Mouse (Mus musculus) Patski (cell line): Measurements from ENCODE around the gene Pilrb1. TPM values are rescaled to one million over a fixed set of nuclear protein-coding genes. Genes with fewer than 3 reads are reported as not detected.

Experiments
- ATAC-seq: fragments of 100-300 bp; one replicate; pipeline ENCODE4 v1.8.0; 2021
- CTCF ChIA-PET: fragments of 350-600 bp; sonication (Branson Sonifier 250); formaldehyde crosslinking; loops from one replicate; lab custom pipeline; 2022; ENCODE audit warnings: inconsistent platforms; lab: Charles Lee
- POLR2A ChIA-PET: fragments of 350-600 bp; sonication (Branson Sonifier 250); formaldehyde crosslinking; loops from one replicate; lab custom pipeline; 2022; ENCODE audit warnings: antibody characterized with exemption, inconsistent platforms; lab: Charles Lee
- DNase-seq: peaks from one replicate; pipeline ENCODE4 v3.0.0-alpha.2; 2011; ENCODE audit warnings: low read depth, low spot score
- H3K27me3 ChIP-seq: fragments of 371-371 bp; one replicate; pipeline ENCODE4 v1.5.1; 2021
- CTCF ChIP-seq: fragments of 100-300 bp; IDR thresholded peaks from one replicate; pipeline ENCODE4 v1.5.1; 2021
- in situ Hi-C: fragments of 300-500 bp; cut with MboI; formaldehyde crosslinking; loops from 3 replicates; pipeline ENCODE4 v1.11.1; 2018; ENCODE audit warnings: low pct_unique_long_range_greater_than_20kb, mixed read lengths
- polyA plus RNA-seq: library from polyadenylated mRNA; unstranded; gene quantifications from one replicate; pipeline ENCODE4 v1.2.3, GENCODE M21; 2021

Pilrb1 gene
- polyA plus RNA-seq, 1 experiment from 2014 or later, result not detected

DNA sequence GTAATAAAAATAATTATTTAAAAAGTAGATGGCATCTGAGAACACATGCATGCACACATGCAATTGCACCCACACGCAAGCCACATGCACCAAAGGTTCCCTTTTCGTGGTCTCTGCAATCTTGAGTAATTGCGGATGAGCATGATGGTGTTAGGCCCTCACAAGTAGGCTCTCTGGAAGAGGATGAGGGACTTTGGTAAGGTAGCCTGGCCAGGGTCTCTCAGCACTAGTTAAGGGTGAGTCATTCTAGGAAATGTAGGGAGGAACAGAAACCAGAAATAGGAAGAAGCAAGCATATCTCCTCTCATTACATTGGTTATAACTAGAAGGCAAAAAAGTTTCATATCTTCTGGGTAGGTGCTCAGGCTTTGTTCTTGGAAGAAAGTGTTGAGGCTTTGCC, 32.9 kb downstream of the Pilrb1 start:
- no peak for DNase-seq
- ChIA-PET CTCF (interaction anchor here (0.7 kb wide), 1 partner anchor 20 kb away, joined by 3 read pairs; no protein-coding TSS in a partner anchor), POLR2A (no interaction called here)

DNA sequence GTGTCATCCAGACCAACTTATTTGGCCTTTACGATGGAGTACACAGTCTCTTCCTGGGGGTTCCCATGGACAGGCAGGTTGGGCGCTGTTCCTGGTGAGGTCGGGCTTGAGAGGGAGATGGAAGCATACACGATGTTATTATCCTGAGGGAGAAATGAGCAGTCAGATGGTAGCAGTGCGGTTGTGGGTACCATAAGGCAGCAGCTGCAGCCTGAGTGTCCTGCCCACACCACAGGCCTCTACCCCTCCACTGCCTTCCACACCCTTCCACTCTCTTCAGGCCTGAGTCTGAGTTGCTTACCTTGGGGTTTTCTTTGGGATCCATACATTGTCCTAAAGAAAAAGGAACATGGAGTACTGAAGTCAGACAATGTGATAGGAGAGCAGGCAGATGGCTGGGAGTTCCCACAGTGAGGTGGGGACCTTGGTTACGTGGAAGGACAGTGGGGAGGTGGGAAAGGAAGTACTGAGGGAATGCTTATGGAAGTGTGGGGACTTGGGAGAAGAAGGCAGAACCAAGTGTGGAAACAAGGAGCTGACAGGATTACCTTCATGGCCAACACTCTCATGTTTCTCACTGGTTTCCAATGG, 34.4 kb downstream of the Pilrb1 start:
- ATAC-seq (no peak), DNase-seq (no peak)
- ChIA-PET POLR2A (no interaction called here), CTCF (no interaction called here)
- no peak for TF ChIP-seq CTCF
- in situ Hi-C loops, result no loop called here
- H3K27me3 ChIP-seq, result no peaks in the 10 kb centered on the region

More for the DNA sequence above, 32.9 kb downstream of the Pilrb1 start:
- no peak for TF ChIP-seq CTCF
- no peaks in the 10 kb centered on the region for H3K27me3 ChIP-seq
- ATAC-seq, result no peak
- in situ Hi-C loops, result no loop called here

DNA sequence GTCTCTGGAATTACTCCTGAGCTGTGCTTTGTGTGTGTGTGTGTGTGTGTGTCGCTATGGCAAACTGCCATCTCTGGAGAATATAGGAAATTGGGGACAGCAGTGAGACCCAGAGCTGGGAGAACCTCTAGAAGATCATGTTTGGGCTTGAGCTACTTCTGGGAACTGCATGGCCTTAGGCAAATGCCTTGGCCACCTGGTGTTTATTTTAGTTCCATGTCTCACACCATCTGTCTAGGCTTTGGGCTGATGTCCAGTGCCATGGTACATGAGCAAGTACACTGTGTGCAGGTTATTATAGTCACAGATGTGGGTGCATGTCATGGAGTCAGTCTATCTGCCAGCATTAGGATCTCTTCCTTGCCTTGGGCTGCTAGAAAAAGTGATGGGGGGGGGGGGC, 35.3 kb downstream of the Pilrb1 start:
- DNase-seq (no peak), ATAC-seq (no peak)
- in situ Hi-C loops, result no loop called here
- no peaks in the 10 kb centered on the region for H3K27me3 ChIP-seq
- no peak for TF ChIP-seq CTCF
- ChIA-PET POLR2A (interaction anchor here (0.6 kb wide), 1 partner anchor 257 kb away, joined by 3 read pairs; no protein-coding TSS in a partner anchor), CTCF (no interaction called here)

DNA sequence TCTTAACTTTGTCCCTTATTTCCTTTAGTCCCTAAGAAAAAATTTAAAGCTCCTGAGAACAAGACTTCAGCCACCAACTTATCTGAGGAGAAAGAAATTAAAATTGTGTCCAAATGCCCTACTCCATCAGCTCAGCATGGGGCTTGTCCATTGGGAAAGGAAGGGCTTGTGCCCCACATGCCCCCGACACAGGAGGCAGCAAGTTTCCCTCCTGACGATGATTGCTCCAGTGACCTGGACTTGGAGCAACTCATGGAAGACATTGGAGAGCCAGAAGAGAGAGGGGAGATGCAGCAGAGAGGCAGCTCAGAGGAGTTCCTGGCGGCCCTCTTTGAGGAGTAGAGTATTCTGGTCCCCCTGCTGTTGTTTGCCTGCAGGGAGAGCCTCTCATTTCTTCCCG, 35.8 kb downstream of the Pilrb1 start:
- ChIA-PET POLR2A (no interaction called here), CTCF (no interaction called here)
- in situ Hi-C loops, result no loop called here
- no peaks in the 10 kb centered on the region for H3K27me3 ChIP-seq
- no peak for TF ChIP-seq CTCF
- no peak for DNase-seq
- no peak for ATAC-seq

DNA sequence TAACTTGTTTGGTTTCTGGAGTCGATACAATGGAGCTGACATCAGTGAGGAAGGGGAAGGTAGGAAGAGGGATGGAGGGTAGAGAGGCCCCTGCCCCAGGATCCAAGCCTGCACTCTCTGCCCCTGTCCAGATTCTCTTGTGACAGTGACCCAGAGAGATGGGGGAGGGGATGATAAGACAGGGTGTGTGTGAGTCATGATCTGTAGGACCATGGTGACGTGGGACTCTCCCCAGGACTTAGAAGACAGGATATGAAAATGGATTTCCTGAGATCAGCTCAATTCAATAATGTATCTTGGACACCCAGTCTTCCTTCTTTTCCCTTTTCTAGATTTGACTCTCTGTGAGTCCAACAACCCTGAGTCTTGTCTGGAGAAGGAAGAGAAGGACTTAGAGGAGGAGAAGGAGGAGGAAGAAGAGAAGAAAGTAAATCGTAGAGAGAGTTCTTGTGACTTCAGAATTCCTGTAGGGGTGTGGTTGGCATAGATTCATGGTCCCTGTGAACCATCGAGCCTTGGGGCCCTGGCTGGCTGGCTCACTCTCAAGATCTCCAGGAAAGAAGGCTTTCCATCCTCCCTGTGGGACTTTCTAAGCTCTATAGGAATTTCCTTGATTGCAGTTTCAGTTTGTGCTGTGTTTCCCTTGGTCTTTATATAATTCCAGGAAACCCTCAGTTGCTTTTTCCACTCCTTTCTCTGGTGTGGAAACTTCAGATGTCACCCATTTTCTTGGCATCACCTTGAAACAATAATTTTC, 40.3 kb downstream of the Pilrb1 start:
- TF ChIP-seq CTCF, result no peak
- in situ Hi-C loops, result no loop called here
- ATAC-seq, result no peak
- ChIA-PET CTCF (interaction anchor here (1.4 to 2.0 kb wide), 4 partner anchors 13 to 60 kb away, joined by 4 to 7 read pairs (median 6); no protein-coding TSS in a partner anchor), POLR2A (no interaction called here)
- H3K27me3 ChIP-seq, result no peaks in the 10 kb centered on the region
- no peak for DNase-seq

DNA sequence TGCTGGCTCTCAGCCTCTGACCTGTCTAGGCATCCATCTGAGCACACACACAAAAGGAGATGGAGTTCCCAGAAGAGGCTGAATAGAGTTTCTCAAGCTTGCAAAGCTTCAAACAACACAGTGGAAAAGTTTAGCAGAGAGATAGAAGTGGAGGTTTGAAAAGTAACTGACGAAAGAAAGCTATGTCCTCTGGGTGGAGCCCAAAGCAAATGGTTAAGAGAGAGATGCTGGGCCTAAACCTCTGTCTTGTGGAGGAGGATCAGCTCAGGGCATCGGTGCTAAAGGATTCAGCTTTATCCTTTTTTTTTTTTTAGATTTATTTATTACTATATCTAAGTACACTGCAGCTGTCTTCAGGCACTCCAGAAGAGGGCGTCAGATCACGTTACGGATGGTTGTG, 49.6 kb downstream of the Pilrb1 start:
- POLR2A ChIA-PET, result no interaction called here
- DNase-seq, result no peak
- no peak for TF ChIP-seq CTCF
- no peak for ATAC-seq
- CTCF ChIA-PET, result no interaction called here
- no peaks in the 10 kb centered on the region for H3K27me3 ChIP-seq
- in situ Hi-C loops, result loop anchor here (10.0 kb wide), 1 partner anchor 146 kb away; no protein-coding TSS in a partner anchor

DNA sequence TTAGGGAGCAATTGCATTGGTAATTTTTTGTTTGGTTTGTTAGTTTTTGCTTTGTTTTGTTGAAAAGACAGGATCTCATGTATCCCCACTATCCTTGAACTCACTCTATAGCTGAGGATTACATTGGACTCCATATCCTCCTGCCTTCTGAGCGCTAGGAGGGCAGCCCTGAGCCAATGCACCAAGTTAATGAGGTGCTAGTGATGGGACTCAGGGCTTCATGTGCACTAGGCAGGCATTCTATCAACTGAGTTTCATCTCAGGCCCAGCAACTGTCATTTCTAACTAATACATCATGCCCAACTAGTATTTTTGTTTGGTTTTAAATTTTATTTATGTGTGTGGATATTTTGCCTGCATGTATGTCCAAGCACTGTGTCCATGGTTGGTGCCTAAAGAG, 51.7 kb downstream of the Pilrb1 start:
- no peak for DNase-seq
- H3K27me3 ChIP-seq, result no peaks in the 10 kb centered on the region
- in situ Hi-C loops, result loop anchor here (10.0 kb wide), 1 partner anchor 149 kb away; no protein-coding TSS in a partner anchor
- ChIA-PET POLR2A (no interaction called here), CTCF (interaction anchor here (1.3 kb wide), 1 partner anchor 10 kb away, joined by 4 read pairs; no protein-coding TSS in a partner anchor)
- TF ChIP-seq CTCF, result no peak
- ATAC-seq, result no peak

Other genes starting within 250 kb of the Pilrb1 start
- gene Pcolce, start 244.3 kb downstream of the Pilrb1 start, polyA plus RNA-seq, result 990 TPM
- 2.5 TPM for gene Fbxo24, start 229.1 kb downstream of the Pilrb1 start, polyA plus RNA-seq
- gene Lrch4, start 229.0 kb downstream of the Pilrb1 start, polyA plus RNA-seq, result 31.0 TPM
- gene Gm20605, start 228.9 kb downstream of the Pilrb1 start, polyA plus RNA-seq, result 17.5 TPM
- gene Sap25, start 216.8 kb downstream of the Pilrb1 start, polyA plus RNA-seq, result 5.2 TPM
- gene Irs3, start 212.4 kb downstream of the Pilrb1 start, polyA plus RNA-seq, result 0.09 TPM
- gene Agfg2, start 173.4 kb downstream of the Pilrb1 start, polyA plus RNA-seq, result 33.1 TPM
- 13.4 TPM for gene Nyap1, start 116.5 kb downstream of the Pilrb1 start, polyA plus RNA-seq
- 154 TPM for gene Tsc22d4, start 112.4 kb downstream of the Pilrb1 start, polyA plus RNA-seq
- gene Ppp1r35, start 79.3 kb downstream of the Pilrb1 start, polyA plus RNA-seq, result 36.7 TPM
- 64.6 TPM for gene Mepce, start 70.5 kb downstream of the Pilrb1 start, polyA plus RNA-seq
- 22.2 TPM for gene Zcwpw1, start 70.3 kb downstream of the Pilrb1 start, polyA plus RNA-seq
- gene Pilra, start 21.8 kb downstream of the Pilrb1 start, polyA plus RNA-seq, result 0.05 TPM
- not detected for gene Pilrb2, start 13.7 kb upstream of the Pilrb1 start, polyA plus RNA-seq
- gene Cyp3a13, start 63.5 kb upstream of the Pilrb1 start, polyA plus RNA-seq, result 1.3 TPM
- not detected for gene Gjc3, start 105.0 kb upstream of the Pilrb1 start, polyA plus RNA-seq
- not detected for gene Azgp1, start 123.4 kb upstream of the Pilrb1 start, polyA plus RNA-seq
- gene Smok3a, start 163.2 kb upstream of the Pilrb1 start, polyA plus RNA-seq, result not detected
- gene Smok3b, start 163.3 kb upstream of the Pilrb1 start, polyA plus RNA-seq, result not detected
- not detected for gene Smok3c, start 195.1 kb upstream of the Pilrb1 start, polyA plus RNA-seq
- 32.9 TPM for gene Zkscan1, start 227.0 kb upstream of the Pilrb1 start, polyA plus RNA-seq